Mouse (Mus musculus) G1E (cell line): ENCODE measurements around the gene Nuak1. TPM values are rescaled to one million over a fixed set of nuclear protein-coding genes. Genes with fewer than 3 reads are reported as not detected.

Experiments used
- ATAC-seq: 2 replicates; pipeline ENCODE4 v1.8.0; 2016; ENCODE audit warnings: mild to moderate bottlenecking; ENCODE audit not compliant: insufficient number of reproducible peaks, poor library complexity, low FRiP score, severe bottlenecking; ENCODE audit errors: extremely low read depth
- DNase-seq: peaks from one replicate; pipeline ENCODE4 v3.0.0; 2012; ENCODE audit warnings: low spot score
- H3K27me3 ChIP-seq: 2 replicates; pipeline ENCODE4 v1.6.1; 2012; ENCODE audit warnings: mild to moderate bottlenecking, low read length, inconsistent platforms; ENCODE audit not compliant: insufficient read depth
- H3K36me3 ChIP-seq: replicated peaks from 2 replicates; pipeline ENCODE3; 2012; ENCODE audit warnings: mild to moderate bottlenecking, inconsistent platforms
- H3K4me1 ChIP-seq: 2 replicates; pipeline ENCODE4 v1.6.1; 2012; ENCODE audit warnings: low read depth, low read length, inconsistent platforms, mixed read lengths; ENCODE audit not compliant: insufficient read depth
- H3K4me3 ChIP-seq: 2 replicates; pipeline ENCODE4 v1.5.1; 2012; ENCODE audit warnings: low read depth, mild to moderate bottlenecking, inconsistent platforms, low read length, moderate library complexity, mixed read lengths
- H3K9me3 ChIP-seq: replicated peaks from 2 replicates; pipeline ENCODE4 v1.6.1; 2012; ENCODE audit warnings: inconsistent platforms
- CTCF ChIP-seq: IDR thresholded peaks from 2 replicates; pipeline ENCODE4 v1.5.1; 2012; ENCODE audit warnings: low read depth, low read length, inconsistent platforms, mixed read lengths
- GATA1 ChIP-seq: IDR thresholded peaks from 2 replicates; pipeline ENCODE4 v1.6.1; 2012; ENCODE audit warnings: borderline replicate concordance, low read length, inconsistent platforms, mixed read lengths
- GATA2 ChIP-seq: IDR thresholded peaks from 2 replicates; pipeline ENCODE4 v1.6.1; 2012; ENCODE audit warnings: low read depth, low read length, inconsistent platforms, borderline replicate concordance
- POLR2AphosphoS5 ChIP-seq: IDR thresholded peaks from 2 replicates; pipeline ENCODE4 v1.6.1; 2012; ENCODE audit warnings: low read depth, low read length, inconsistent platforms; ENCODE audit not compliant: insufficient replicate concordance
- TAL1 ChIP-seq: conservative IDR thresholded peaks from 2 replicates; pipeline ENCODE4 v1.6.1; 2012; ENCODE audit warnings: low read depth, low read length, inconsistent platforms, mixed read lengths
- polyA plus RNA-seq: library from polyadenylated mRNA; stranded (reverse); fragments of >175 nt; gene quantifications from 2 replicates; pipeline ENCODE4 v1.2.3, GENCODE M21; 2012
- total RNA-seq, 2 experiments: library from RNA; stranded (forward) in 1 of 2; stranded (reverse) in 1 of 2; fragments of 200-1000 nt in 1 of 2; fragments of >200 nt in 1 of 2; fragmentation: Nextera tagmentation in 1 of 2; gene quantifications; 2 replicates each; pipeline ENCODE4 v1.2.3; 2014 to 2017

The Nuak1 gene
- total and polyA plus RNA-seq, 3 experiments: 0.11 TPM; not detected in 2

- H3K4me1 ChIP-seq: no peaks in the 10 kb centered on the region
- DNase-seq: no peak
- no peaks in the 10 kb centered on the region for H3K27me3 ChIP-seq
- TF ChIP-seq CTCF: no peak
- no peak for ATAC-seq
- no peaks in the 10 kb centered on the region for H3K36me3 ChIP-seq
- H3K9me3 ChIP-seq: peaks cover 52% of the 10 kb centered on the region
- H3K4me3 ChIP-seq: no peak overlapping the region
Measured at GRCm38 (mm10) chr10:84376346-84376745, 64.1 kb downstream of the Nuak1 start.

- H3K9me3 ChIP-seq: peaks cover 60% of the 10 kb centered on the region
- no peaks in the 10 kb centered on the region for H3K36me3 ChIP-seq
- TF ChIP-seq POLR2AphosphoS5 (no peak), GATA2 (no peak), GATA1 (no peak), CTCF (no peak), TAL1 (no peak)
- no peak overlapping the region for H3K4me3 ChIP-seq
- no peaks in the 10 kb centered on the region for H3K4me1 ChIP-seq
- no peaks in the 10 kb centered on the region for H3K27me3 ChIP-seq
- ATAC-seq (no peak), DNase-seq (no peak)
Measured at GRCm38 (mm10) chr10:84374996-84375395, 65.4 kb downstream of the Nuak1 start.

DNA sequence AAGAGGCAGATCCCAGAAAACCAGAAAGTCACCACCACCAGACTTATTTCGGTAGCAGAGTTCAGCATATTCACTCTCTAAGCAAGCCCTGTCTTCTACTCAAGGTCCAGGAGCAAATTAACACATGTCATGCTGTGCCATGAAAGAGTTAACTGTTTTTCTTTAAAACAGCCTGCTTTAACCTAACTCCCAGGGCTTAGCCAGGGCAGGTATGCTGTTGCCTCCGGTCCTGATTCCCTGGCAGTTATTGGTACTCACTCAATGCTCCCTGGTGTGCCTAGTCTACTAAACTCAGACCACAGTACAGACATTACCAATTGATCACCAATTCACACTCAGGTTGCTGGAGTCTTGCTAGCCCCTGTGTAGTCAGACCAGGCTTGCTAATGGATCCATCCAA is 66.9 kb downstream of the Nuak1 start:
- H3K36me3 ChIP-seq: no peaks in the 10 kb centered on the region
- no peak for DNase-seq

GRCm38 (mm10) chr10:84372161-84373095 is 68.0 kb downstream of the Nuak1 start:
- no peak overlapping the region for H3K4me3 ChIP-seq
- DNase-seq (no peak), ATAC-seq (no peak)
- peaks cover 67% of the 10 kb centered on the region for H3K9me3 ChIP-seq
- no peaks in the 10 kb centered on the region for H3K4me1 ChIP-seq
- H3K36me3 ChIP-seq: no peaks in the 10 kb centered on the region
- no peaks in the 10 kb centered on the region for H3K27me3 ChIP-seq
- TF ChIP-seq GATA1 (no peak), GATA2 (no peak), CTCF (no peak), POLR2AphosphoS5 (no peak), TAL1 (no peak)

More for the DNA sequence above, 66.9 kb downstream of the Nuak1 start:
- no peak for ATAC-seq
- Histone ChIP-seq H3K4me3 (no peak overlapping the region), H3K9me3 (peaks cover 70% of the 10 kb centered on the region), H3K4me1 (no peaks in the 10 kb centered on the region), H3K27me3 (no peaks in the 10 kb centered on the region)
- TF ChIP-seq GATA1 (no peak), GATA2 (no peak), TAL1 (no peak), POLR2AphosphoS5 (no peak), CTCF (no peak)

DNA sequence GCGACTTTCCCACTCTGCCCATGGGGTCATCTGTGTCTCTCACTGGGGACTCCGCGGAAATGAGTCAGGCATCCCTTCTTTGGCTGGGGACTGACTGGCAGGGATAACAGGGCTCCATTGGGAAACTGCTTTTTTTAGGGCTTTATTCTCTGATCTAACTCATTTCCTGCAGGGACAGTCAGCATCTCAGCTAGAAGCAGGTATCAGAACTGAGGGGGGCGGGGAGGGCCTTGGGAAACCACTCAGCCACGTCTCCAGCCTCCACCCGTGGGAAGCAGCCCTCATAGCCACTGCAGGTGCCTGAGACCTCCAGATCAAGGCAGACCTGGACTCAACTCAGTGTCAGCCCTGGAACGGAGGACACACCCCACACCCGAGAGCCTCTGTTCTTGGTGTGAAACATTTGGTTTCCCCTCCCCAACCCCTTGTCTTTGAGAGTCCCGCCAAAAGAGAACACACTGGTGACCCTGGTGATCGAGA is 68.7 kb downstream of the Nuak1 start:
- no peaks in the 10 kb centered on the region for H3K27me3 ChIP-seq
- ATAC-seq: no peak
- TF ChIP-seq GATA1: no peak
- TF ChIP-seq CTCF: no peak
- TF ChIP-seq POLR2AphosphoS5: no peak
- no peak for TF ChIP-seq GATA2
- no peak for TF ChIP-seq TAL1
- H3K9me3 ChIP-seq: peaks cover 70% of the 10 kb centered on the region
- H3K36me3 ChIP-seq: no peaks in the 10 kb centered on the region
- H3K4me3 ChIP-seq: no peak overlapping the region
- no peak for DNase-seq
- H3K4me1 ChIP-seq: no peaks in the 10 kb centered on the region

- Histone ChIP-seq H3K4me1 (no peaks in the 10 kb centered on the region), H3K36me3 (no peaks in the 10 kb centered on the region), H3K4me3 (no peak overlapping the region), H3K9me3 (peaks cover 66% of the 10 kb centered on the region), H3K27me3 (no peaks in the 10 kb centered on the region)
- no peak for DNase-seq
- ATAC-seq: no peak
- TF ChIP-seq GATA2: no peak
Measured at GRCm38 (mm10) chr10:84371230-84371629, 69.2 kb downstream of the Nuak1 start.
